Mouse (Mus musculus) gastrocnemius, adult 2 months (tissue): ENCODE measurements around the gene Slc15a1. TPM values are rescaled to one million over a fixed set of nuclear protein-coding genes. Genes with fewer than 3 reads are reported as not detected.
A peak's percentile ranks its signal among the peaks of the same experiment; 100 is the strongest.

ENCODE experiments used
- DNase-seq: peaks from one replicate; pipeline ENCODE4 v3.0.0; 2022
- H3K27ac ChIP-seq: fragments of 200-600 bp; 2 replicates; pipeline ENCODE4 v1.8.1; 2022; ENCODE audit warnings: mild to moderate bottlenecking
- H3K4me3 ChIP-seq: fragments of 200-600 bp; 2 replicates; pipeline ENCODE4 v1.8.1; 2022; ENCODE audit warnings: mild to moderate bottlenecking, moderate library complexity
- CTCF ChIP-seq: fragments of 200-600 bp; IDR thresholded peaks from 2 replicates; pipeline ENCODE4 v1.8.1; 2022; ENCODE audit warnings: antibody characterized with exemption, mild to moderate bottlenecking, moderate library complexity
- intact Hi-C: fragments of 180-260 bp; cut with DNase I; formaldehyde crosslinking; loops from one replicate; pipeline ENCODE4 v1.15.1; 2025
- long read RNA-seq, 2 experiments: library from polyadenylated mRNA; stranded (forward); transcript quantifications; one replicate each; pipeline ENCODE4 v2.0.0; 2021
- total RNA-seq, 2 experiments: library from RNA; stranded (reverse); gene quantifications; 2 replicates each; pipeline ENCODE4 v1.2.3; 2021

Gene Slc15a1
- not detected for total RNA-seq
- long read RNA-seq, experiment 1, partial matches to known transcripts, result 0 of 1 reads
- long read RNA-seq, experiment 1, other reads (novel, unspliced or antisense), result 1 of 1 reads
- long read RNA-seq, experiment 2, result 0 reads

DNA sequence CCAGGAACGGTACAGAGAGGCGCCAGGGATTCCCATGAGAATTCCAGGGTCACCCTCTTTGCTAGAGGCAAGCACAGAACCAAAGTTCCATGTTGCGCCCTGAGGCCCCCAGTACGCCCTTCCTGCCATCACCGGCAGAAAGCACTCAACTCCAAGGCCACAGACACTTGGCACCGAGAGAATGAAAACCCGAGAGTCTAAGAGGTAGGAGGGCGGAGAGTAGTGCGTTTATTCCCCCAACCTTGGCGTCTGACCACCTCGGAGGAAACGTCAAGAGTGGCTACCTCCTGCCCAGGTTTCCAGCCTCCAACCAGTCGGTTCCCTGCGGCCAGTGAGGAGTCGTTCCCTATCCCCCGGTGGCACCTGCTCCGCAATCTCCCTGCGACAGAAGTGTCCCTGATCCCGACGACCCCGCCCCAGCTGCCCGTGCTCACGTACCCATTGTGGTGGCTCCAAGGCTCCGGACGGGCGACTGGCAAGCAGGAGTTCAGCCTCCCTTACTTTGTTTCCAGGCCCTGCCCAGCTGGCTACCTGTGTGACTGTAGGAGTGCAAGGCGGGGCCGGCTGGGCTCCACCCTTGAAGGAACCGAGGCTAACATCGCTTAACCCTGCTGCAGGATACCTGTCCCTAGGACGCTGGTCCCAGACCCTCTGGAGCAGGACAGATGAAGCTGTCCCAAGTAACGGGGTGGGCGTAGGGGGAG, at the start of gene Slc15a1:
Slc15a1 (minus strand) TSS at position 472 of the 704 bp plus-strand sequence.
- intact Hi-C loops, result no loop called here
- no peak within 1 kb of the TSS for H3K27ac ChIP-seq
- no peak for TF ChIP-seq CTCF
- H3K4me3 ChIP-seq, result no peak within 1 kb of the TSS
- no peak for DNase-seq

DNA sequence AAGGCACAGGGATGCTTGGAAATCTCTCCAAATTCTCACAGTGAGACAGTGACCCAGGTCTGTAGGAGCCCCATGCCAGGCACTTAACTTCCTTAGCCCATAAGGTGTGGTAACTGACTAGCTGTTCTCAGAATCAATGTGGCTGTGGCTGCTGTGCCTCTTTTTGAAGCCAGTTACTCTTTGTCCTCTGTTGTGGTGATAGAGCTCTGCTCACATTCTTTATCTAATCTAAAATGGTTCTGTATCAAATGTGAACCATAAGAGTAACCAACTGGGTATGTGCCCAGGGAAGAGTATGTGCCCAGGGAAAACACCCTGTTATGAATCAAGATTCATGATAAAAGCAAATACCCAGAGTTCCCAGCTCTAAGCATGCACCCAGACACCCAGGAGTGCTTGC, 48.7 kb upstream of the Slc15a1 start:
- H3K4me3 ChIP-seq, result no peak overlapping the region
- DNase-seq, result no peak
- intact Hi-C loops, result no loop called here
- no peak overlapping the region for H3K27ac ChIP-seq
- no peak for TF ChIP-seq CTCF

DNA sequence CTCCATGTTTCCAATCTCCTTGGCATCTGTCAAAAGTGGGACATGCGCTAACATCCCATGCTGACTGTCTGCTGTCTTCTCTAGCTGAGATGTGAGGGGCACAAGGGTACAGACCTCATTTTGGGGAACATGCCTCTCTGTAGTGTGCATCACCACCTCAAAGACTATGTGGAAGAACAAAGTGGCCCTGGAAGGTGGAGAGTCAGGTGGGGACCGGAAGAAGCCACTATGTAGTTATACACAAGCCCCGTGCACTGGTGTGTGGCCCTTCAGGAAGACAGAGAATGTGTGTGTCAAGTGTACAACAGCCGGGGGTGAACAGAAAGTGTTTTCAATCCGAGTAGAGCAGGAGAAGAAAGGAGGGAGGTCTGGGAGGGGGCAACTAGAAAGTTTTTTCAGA, 47.5 kb upstream of the Slc15a1 start:
- DNase-seq, result no peak
- no peak overlapping the region for H3K27ac ChIP-seq
- intact Hi-C loops, result no loop called here
- TF ChIP-seq CTCF, result no peak
- H3K4me3 ChIP-seq, result no peak overlapping the region

DNA sequence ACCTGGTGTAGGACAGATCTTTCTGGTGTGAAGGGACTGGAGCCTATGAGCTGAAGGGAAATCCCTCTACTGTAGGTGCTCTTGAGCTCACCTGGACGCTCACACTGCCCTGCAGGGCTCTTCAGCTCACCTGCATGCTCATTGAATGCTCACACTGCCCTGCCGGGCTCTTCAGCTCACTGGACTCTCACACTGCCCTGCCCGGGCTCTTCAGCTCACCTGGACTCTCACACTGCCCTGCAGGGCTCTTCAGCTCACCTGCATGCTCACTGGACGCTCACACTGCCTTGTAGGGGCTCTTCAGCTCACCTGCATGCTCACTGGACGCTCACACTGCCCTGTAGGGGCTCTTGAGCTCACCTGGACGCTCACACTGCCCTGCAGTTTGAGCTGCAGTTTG, 44.8 kb upstream of the Slc15a1 start:
- Histone ChIP-seq H3K27ac (no peak overlapping the region), H3K4me3 (no peak overlapping the region)
- no peak for TF ChIP-seq CTCF
- no peak for DNase-seq
- intact Hi-C loops, result no loop called here

DNA sequence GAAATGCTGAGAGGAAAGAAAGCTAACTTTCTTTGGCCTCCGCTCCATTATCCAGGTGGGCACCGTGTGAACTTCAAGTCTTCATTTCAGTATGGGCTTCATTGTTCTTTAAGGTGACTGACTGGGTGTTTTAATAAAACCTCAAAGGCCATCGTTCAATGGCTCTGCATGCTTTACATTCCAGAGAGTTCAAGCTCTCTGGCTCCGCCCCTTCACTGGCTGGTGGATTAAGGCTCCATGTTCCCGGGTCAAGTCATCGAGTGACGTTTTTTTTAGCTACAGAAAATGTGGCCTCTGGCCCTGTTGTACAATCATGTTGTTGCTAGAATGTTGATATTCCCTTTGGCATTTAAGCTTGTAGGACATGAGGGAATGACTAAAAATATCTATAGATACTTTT, 42.7 kb upstream of the Slc15a1 start:
- intact Hi-C loops, result no loop called here
- TF ChIP-seq CTCF, result no peak
- no peak for DNase-seq
- Histone ChIP-seq H3K4me3 (no peak overlapping the region), H3K27ac (peak overlapping the region; percentile 31; the same call in 1 of the 2 replicates)

DNA sequence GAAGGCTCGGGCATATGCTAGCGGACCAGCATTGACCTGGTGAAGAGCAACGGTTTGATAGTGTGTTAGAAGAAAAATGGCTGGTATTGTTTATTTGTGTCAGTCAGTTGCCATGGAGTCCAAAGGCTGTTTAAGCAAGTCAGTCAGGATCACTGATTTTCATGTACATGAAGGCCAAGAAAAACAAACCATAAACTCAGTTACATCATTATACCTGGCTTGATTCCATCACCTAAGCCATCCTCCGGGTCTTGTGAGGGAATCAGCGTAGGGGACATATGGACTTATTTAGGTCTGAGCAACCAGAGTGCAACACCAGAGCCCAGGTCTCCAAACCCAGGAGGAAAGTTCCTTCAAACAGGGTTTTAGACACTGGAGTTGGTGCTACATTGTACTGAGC, 41.6 kb upstream of the Slc15a1 start:
- H3K4me3 ChIP-seq, result no peak overlapping the region
- peak overlapping the region; percentile 31; the same call in 1 of the 2 replicates for H3K27ac ChIP-seq
- no peak for TF ChIP-seq CTCF
- intact Hi-C loops, result no loop called here
- DNase-seq, result no peak

DNA sequence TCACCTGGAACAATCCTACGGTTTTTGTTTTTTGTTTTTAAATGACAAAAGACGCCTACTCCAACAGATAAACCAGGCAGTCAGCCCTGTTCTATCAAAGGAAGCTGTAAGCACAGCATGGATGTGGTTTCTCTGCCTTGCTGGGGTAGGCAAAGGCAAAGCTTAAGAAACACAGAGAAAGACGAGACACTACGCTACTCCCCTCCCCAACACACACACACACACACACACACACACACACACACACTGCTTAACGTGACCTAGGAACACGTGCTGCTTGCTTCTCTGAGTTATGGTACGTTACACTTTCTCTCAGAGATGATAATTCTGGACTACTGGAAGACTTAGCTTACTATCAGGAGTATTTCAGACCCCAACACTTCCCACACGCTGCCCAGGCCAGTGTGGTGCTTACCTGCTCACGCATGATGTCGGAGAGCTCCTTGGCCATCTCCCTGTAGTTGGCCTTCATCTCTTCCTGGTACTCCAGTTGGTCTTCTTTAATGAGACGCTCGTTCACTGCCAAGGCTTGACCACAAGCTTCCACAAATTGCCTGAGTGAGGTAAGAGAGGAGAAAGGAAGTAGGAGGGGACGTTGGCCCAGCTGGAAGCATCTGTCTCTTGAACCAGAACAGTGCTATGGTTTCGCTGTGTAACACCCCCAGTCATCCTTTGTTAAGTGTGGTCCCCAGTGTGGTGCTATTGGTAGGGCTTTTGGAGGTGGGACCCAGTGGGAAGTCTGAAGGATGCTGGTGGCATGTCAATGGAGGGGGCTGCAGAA, 40.7 kb upstream of the Slc15a1 start:
- Histone ChIP-seq H3K27ac (no peak overlapping the region), H3K4me3 (no peak overlapping the region)
- no peak for TF ChIP-seq CTCF
- intact Hi-C loops, result no loop called here
- no peak for DNase-seq

DNA sequence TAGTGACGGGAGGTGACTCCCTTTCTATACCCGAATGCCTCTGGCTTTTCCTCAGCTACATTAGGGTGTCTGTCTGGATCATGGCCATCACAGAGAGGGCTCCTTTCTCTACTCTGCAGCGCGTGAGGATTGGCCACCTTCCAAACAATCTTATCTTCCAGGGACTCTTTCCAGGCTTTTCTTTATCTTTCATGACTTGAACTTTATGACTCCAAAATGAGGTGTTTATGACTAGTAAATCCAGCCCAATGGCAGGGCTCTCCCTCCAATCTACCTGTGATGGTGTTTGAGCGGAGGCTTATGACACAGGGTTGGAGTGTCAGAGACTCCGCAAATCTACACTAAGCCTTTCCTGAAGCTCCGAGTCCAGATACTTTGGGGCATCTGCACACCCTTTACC, 36.2 kb upstream of the Slc15a1 start:
- H3K27ac ChIP-seq, result no peak overlapping the region
- intact Hi-C loops, result loop anchor here (2.0 kb wide), 1 partner anchor 48 kb away; no protein-coding TSS in a partner anchor
- H3K4me3 ChIP-seq, result no peak overlapping the region
- DNase-seq, result no peak
- TF ChIP-seq CTCF, result no peak

DNA sequence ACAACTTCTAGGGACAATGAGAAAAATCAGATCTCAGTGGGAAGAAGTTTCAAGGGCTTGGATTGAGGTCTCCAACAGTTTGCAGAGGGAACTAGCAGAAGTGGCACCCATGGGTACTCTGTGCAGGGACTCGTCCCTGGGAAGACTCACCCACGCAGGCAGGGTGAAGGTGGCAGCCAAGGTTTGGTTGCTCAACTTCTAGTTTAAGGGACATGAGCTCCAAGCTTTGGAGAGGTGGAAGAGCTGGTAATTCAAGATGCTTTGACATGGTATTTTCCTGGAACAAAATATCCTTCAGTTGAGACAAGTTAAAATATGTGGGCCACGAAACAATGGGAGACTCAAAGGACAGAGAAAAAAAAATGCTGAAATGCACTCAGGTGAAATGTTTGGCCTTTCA, 29.4 kb upstream of the Slc15a1 start:
- Histone ChIP-seq H3K27ac (no peak overlapping the region), H3K4me3 (no peak overlapping the region)
- TF ChIP-seq CTCF, result no peak
- DNase-seq, result no peak
- intact Hi-C loops, result no loop called here

DNA sequence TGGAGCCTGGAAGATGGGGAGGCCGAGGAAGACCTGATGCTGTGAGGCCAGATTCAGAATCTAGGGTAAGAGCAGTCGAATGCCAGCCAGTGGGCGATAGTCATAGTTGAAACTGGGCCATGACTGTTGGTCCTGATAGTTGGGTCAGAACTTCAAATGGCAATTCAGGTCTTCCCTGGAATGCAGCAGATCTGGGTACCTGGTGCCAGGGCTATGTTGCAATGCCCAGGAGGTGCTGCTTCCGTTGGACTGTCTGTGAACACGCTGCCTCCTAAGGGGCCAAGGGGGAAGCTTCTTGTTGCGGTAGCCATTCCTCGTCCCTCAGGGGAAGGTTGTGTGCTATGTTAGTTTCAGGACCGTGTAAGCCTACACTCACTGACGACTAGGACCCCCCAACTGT, 25.8 kb upstream of the Slc15a1 start:
- no peak for DNase-seq
- Histone ChIP-seq H3K4me3 (no peak overlapping the region), H3K27ac (no peak overlapping the region)
- no peak for TF ChIP-seq CTCF
- intact Hi-C loops, result no loop called here

DNA sequence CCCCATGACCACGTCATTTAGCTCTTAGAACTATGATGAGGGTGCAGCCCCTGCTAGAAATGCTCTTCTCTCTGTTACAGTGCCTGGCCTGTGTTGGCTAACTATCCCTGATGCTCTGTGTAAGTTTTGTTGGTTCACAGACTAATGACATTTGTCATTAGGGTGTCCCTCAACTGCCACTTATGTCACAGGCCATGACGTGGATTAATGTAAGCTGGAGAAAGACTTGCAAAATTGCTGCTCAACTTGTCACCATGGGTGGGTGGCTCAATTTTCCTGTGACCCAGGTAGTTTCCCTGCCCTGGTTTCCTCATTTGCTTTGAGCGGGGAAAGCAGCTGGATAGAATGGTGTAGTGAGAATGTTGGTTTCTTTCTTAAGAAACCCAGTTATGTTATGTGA, 22.8 kb upstream of the Slc15a1 start:
- Histone ChIP-seq H3K27ac (no peak overlapping the region), H3K4me3 (no peak overlapping the region)
- no peak for TF ChIP-seq CTCF
- DNase-seq, result no peak
- intact Hi-C loops, result no loop called here

DNA sequence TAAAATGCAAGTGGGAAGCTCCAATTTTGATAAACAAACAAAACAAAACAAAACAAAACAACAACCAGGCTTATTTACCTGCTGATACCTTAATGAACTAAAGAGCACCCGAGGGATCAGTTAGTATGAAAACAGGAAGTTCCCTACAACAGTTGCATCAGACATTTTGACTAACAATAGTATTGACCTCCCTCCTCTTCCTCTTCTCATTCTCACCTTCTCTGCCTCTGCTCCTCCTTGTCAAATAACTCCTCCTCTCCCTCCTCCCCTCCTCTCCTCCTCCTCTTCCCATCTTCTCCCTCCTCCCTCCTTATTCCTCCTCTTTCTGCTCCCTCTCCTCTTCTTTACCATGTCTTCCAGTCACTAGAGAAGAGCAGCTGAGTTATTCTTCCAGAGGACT, 22.1 kb upstream of the Slc15a1 start:
- DNase-seq, result no peak
- intact Hi-C loops, result no loop called here
- Histone ChIP-seq H3K4me3 (no peak overlapping the region), H3K27ac (no peak overlapping the region)
- no peak for TF ChIP-seq CTCF

DNA sequence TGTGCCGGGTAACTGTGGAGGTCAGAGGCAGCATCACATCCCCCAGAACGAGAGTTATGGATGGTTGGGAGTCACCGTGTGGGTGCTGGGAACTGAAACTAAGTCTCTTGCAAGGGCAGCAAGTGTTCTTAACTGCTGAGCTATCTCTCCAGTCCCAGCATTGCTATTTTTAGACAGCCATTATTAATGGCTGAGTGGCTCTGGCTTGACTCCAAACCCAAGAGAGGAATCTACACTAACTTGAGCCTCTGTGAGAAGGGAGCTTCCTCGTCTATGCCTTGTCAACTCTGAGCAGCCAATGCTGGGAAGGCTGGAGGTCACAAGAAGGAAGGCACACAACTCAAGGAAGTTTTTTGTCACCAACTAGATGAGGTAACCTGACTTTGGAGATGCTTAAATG, 16.7 kb upstream of the Slc15a1 start:
- TF ChIP-seq CTCF, result no peak
- no peak for DNase-seq
- intact Hi-C loops, result no loop called here
- Histone ChIP-seq H3K27ac (no peak overlapping the region), H3K4me3 (no peak overlapping the region)
